Mouse (Mus musculus): Measurements from ENCODE around the gene Tmem119. TPM values are rescaled to one million over a fixed set of nuclear protein-coding genes. Genes with fewer than 3 reads are reported as not detected.
"Not testable (repeated sequence)": the region's sequence is repeated elsewhere in the genome, so short reads cannot be mapped to it uniquely, and the experiment has no call there.

Gene Tmem119
- polyA plus RNA-seq, 1 experiment = 8.1 TPM

GRCm38 (mm10) chr5:113815638-113816152 lies 15.4 kb upstream of the Tmem119 start:
- peak; percentile 73 for DNase-seq (ENCODE audit: low read depth)
- peak; percentile 92 for TF ChIP-seq CTCF (IDR thresholded peaks at IDR 0.05; ENCODE audit: borderline replicate concordance, extremely low read depth, insufficient read depth, insufficient read length)
- no peak for TF ChIP-seq POLR2A (IDR thresholded peaks at IDR 0.05; ENCODE audit: borderline replicate concordance, extremely low read depth, insufficient read depth, insufficient read length, poor library complexity, severe bottlenecking)

- no peak for TF ChIP-seq CTCF (IDR thresholded peaks at IDR 0.05; ENCODE audit: borderline replicate concordance, extremely low read depth, insufficient read depth, insufficient read length)
- no peak for DNase-seq (ENCODE audit: low read depth)
Observed at GRCm38 (mm10) chr5:113815041-113815389, 14.7 kb upstream of the Tmem119 start.

- no peak for DNase-seq (ENCODE audit: low read depth)
- no peak for TF ChIP-seq POLR2A (IDR thresholded peaks at IDR 0.05; ENCODE audit: borderline replicate concordance, extremely low read depth, insufficient read depth, insufficient read length, poor library complexity, severe bottlenecking)
- TF ChIP-seq CTCF (IDR thresholded peaks at IDR 0.05; ENCODE audit: borderline replicate concordance, extremely low read depth, insufficient read depth, insufficient read length) = no peak
Observed at GRCm38 (mm10) chr5:113814111-113815040, 14.1 kb upstream of the Tmem119 start.

- DNase-seq (ENCODE audit: low read depth) = no peak
- no peak for TF ChIP-seq POLR2A (IDR thresholded peaks at IDR 0.05; ENCODE audit: borderline replicate concordance, extremely low read depth, insufficient read depth, insufficient read length, poor library complexity, severe bottlenecking)
- peak; percentile 37; the same call in 1 of the 2 replicates for TF ChIP-seq CTCF (IDR thresholded peaks at IDR 0.05; ENCODE audit: borderline replicate concordance, extremely low read depth, insufficient read depth, insufficient read length)
Observed at GRCm38 (mm10) chr5:113813608-113814007, 13.3 kb upstream of the Tmem119 start.

- TF ChIP-seq CTCF (IDR thresholded peaks at IDR 0.05; ENCODE audit: borderline replicate concordance, extremely low read depth, insufficient read depth, insufficient read length) = no peak
- no peak for TF ChIP-seq POLR2A (IDR thresholded peaks at IDR 0.05; ENCODE audit: borderline replicate concordance, extremely low read depth, insufficient read depth, insufficient read length, poor library complexity, severe bottlenecking)
- DNase-seq (ENCODE audit: low read depth) = no peak
Observed at GRCm38 (mm10) chr5:113812638-113813037, 12.3 kb upstream of the Tmem119 start.

- DNase-seq (ENCODE audit: low read depth) = not testable (repeated sequence)
- peak; percentile 7; the same call in 1 of the 2 replicates for TF ChIP-seq CTCF (IDR thresholded peaks at IDR 0.05; ENCODE audit: borderline replicate concordance, extremely low read depth, insufficient read depth, insufficient read length)
Observed at GRCm38 (mm10) chr5:113811824-113812420, 11.6 kb upstream of the Tmem119 start.

- DNase-seq (ENCODE audit: low read depth) = no peak
- TF ChIP-seq CTCF (IDR thresholded peaks at IDR 0.05; ENCODE audit: borderline replicate concordance, extremely low read depth, insufficient read depth, insufficient read length) (no peak), POLR2A (IDR thresholded peaks at IDR 0.05; ENCODE audit: borderline replicate concordance, extremely low read depth, insufficient read depth, insufficient read length, poor library complexity, severe bottlenecking) (no peak)
Observed at GRCm38 (mm10) chr5:113810111-113810510, 9.8 kb upstream of the Tmem119 start.

- DNase-seq (ENCODE audit: low read depth) = no peak
- TF ChIP-seq POLR2A (IDR thresholded peaks at IDR 0.05; ENCODE audit: borderline replicate concordance, extremely low read depth, insufficient read depth, insufficient read length, poor library complexity, severe bottlenecking) (no peak), CTCF (IDR thresholded peaks at IDR 0.05; ENCODE audit: borderline replicate concordance, extremely low read depth, insufficient read depth, insufficient read length) (no peak)
Observed at GRCm38 (mm10) chr5:113808177-113808576, 7.9 kb upstream of the Tmem119 start.

GRCm38 (mm10) chr5:113807712-113808111 lies 7.4 kb upstream of the Tmem119 start:
- DNase-seq (ENCODE audit: low read depth) = no peak
- no peak for TF ChIP-seq POLR2A (IDR thresholded peaks at IDR 0.05; ENCODE audit: borderline replicate concordance, extremely low read depth, insufficient read depth, insufficient read length, poor library complexity, severe bottlenecking)
- TF ChIP-seq CTCF (IDR thresholded peaks at IDR 0.05; ENCODE audit: borderline replicate concordance, extremely low read depth, insufficient read depth, insufficient read length) = no peak

GRCm38 (mm10) chr5:113806414-113806813 lies 6.1 kb upstream of the Tmem119 start:
- TF ChIP-seq CTCF (IDR thresholded peaks at IDR 0.05; ENCODE audit: borderline replicate concordance, extremely low read depth, insufficient read depth, insufficient read length) (no peak), POLR2A (IDR thresholded peaks at IDR 0.05; ENCODE audit: borderline replicate concordance, extremely low read depth, insufficient read depth, insufficient read length, poor library complexity, severe bottlenecking) (no peak)
- DNase-seq (ENCODE audit: low read depth) = no peak

- no peak for TF ChIP-seq POLR2A (IDR thresholded peaks at IDR 0.05; ENCODE audit: borderline replicate concordance, extremely low read depth, insufficient read depth, insufficient read length, poor library complexity, severe bottlenecking)
- no peak for TF ChIP-seq CTCF (IDR thresholded peaks at IDR 0.05; ENCODE audit: borderline replicate concordance, extremely low read depth, insufficient read depth, insufficient read length)
- no peak for DNase-seq (ENCODE audit: low read depth)
Observed at GRCm38 (mm10) chr5:113805301-113805700, 5.0 kb upstream of the Tmem119 start.

Data from brain, embryonic 14.5 days (tissue).